Mouse (Mus musculus): ENCODE measurements around the gene Prelp. TPM values are rescaled to one million over a fixed set of nuclear protein-coding genes. Genes with fewer than 3 reads are reported as not detected.
"Not testable (repeated sequence)": the region's sequence is repeated elsewhere in the genome, so short reads cannot be mapped to it uniquely, and the experiment has no call there.

Prelp gene
- 38.0 and 39.8 TPM in 2 replicates for total RNA-seq (2021)
- long read RNA-seq, partial matches to known transcripts, result 2 of 22 reads
- long read RNA-seq, other reads (novel, unspliced or antisense), result 17 of 22 reads

DNA sequence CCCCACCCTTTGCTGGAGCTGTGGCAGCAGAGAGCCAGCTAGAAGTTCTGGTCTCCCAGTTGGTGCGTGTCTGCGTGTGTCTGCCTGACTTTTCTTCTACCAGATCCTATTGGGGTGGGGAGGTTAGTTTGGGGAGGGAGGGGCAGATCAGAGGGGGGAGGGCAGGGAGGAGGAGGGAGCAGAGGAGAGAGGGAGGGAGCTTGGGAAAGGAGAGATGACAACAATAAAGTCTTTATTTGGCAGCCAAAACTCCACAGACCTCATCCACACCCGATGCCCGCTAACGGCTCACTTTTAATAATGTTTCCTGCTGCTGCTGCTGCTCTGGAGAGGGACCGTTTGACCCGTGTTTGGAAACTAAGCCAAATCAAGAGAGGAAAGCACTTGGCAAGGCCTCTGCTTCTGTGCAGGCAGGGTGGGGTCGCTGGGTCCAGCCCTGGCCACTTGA is at the start of gene Prelp:
Prelp (minus strand) TSS at position 111 of the 448 bp plus-strand sequence.
- DNase-seq, result no peak

DNA sequence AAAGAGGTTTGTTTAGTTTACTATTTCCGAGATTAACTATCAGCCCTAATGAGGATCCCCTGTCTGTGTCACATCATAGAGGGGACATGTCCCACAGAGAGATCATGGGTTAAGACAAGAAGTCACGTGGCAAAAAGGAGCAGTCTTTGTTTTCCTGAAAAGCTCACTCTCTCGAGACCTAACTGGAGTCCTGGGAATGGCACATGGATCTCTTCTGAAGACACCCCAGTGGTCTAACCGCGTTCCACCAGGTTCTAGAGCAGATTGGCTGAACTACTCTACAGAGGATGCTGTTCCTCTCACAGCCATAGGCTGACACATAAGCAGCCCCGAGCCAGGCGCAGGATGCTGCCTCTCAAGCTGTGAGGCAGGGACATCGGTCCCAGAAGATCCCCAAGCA is 48.2 kb upstream of the Prelp start:
- DNase-seq, result no peak

DNA sequence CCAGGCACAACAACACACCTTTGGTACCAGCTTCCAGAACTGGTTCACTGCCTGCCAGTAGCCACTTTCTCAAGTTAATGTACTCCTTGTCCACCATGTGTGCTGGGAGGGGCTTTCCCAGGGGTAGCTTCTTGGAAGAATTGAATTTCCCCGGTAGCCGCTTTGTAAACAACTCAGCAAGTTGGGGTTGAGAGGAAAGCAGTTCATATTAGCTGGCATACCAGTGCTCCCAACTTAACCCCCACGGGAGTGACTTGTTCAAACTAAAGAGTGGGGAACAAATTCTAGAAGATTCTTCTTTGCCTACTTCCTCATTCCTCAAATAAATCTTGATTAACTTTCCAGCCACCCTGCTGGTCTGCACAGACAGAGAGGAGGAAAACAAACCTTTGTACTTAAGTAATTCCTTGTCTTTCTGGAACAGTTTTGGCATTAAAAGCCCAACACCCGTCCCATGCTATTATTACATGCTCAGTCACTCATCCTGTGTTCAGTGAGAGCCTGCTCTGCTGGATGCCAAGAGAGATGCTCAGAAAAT is 47.6 kb upstream of the Prelp start:
- DNase-seq, result no peak

DNA sequence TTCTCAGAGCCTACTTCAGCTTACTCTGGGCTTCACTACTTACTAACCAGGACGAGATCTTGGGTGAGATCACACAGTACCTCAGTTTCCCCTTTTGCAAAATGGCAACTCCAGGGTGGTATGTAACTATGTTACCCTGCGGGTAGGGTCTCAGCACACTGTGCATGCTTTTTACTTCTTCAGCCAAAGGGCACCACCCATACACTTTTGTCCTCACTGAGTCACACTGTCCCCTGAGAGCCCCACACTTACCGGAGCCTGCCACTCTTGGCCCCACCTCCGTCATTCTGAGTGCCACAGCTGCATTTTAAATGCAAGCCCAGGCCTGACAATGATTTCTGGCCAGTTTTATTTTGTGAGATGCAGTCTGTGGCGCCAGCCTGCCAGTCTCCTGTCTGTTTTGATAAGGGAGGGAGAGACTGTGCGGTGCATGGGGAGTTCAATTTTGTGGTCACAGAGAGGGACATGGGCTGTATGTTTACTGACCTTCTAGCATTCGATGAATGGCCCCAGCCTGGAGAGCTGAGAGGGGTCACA is 46.3 kb upstream of the Prelp start:
- DNase-seq, result no peak

DNA sequence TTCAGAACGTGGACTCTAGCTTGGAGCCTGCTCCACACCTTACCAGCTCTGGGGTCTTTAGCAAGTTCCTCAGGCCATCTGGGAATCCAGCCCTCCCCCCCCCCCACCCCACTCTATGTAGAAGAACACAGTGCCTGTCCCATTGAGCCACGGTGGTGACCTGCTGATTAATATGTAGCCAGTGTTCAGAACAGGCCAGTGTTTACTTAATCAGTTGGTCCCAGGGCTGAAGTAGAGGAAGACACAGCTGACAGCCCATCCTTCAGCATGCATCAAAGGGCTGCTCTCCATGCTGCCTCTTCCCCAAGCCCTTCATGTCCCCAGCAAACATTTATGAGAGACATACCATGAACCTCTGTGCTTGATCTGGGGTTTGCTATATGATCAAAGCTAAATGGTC is 44.8 kb upstream of the Prelp start:
- no peak for DNase-seq

DNA sequence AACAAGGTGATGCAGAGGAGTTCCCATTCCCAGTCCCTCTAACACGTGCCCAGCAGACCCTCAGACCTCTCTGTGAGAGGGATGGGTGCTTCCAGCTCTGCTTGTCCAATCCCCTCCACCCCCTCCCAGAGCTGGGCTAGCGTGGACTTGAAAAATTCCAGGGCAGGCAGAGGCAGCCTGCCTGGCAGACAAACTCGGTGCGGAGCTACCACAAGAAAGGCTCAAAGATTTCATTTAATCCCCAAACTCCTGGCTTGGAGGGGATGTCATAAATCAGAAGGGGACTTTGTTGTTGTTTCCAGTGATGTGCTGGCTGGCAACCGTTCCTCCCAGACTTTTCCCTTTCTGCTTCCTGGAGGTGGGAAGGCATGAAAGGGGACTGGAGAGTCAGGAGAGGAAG is 44.1 kb upstream of the Prelp start:
- DNase-seq, result no peak

DNA sequence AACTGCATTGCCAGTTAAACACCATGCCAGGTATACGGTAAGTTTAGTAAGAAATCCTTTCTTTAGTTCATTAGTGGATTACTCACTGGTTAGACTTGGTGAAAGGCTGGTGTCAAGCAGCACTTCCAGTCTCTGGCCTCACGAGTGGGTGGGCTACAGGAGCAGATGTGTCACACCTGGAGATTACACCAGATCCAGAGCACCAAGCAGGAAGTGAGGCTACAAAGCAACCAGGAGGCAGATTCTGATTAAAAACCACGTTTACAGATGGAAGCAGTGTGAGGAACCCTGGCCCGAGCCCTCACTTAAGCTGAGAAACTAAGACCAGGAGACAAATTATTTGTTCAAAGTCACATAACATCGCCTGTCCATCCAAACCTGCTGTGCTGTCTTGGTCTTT is 43.5 kb upstream of the Prelp start:
- DNase-seq, result no peak

DNA sequence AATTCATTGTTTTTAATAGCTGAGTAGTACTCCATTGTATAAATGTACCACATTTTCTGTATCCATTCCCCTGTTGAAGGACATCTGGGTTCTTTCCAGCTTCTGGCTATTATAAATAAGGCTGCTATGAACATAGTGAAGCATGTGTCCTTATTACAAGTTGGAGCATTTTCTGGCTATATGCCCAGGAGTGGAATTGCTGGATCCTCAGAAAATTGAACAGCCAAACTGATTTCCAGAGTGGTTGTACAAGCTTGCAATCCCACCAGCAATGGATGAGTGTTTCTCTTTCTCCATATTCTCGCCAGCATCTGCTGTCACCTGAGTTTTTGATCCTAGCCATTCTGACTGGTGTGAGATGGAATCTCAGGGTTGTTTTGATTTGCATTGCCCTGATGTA is 42.4 kb upstream of the Prelp start:
- DNase-seq, result not testable (repeated sequence)

DNA sequence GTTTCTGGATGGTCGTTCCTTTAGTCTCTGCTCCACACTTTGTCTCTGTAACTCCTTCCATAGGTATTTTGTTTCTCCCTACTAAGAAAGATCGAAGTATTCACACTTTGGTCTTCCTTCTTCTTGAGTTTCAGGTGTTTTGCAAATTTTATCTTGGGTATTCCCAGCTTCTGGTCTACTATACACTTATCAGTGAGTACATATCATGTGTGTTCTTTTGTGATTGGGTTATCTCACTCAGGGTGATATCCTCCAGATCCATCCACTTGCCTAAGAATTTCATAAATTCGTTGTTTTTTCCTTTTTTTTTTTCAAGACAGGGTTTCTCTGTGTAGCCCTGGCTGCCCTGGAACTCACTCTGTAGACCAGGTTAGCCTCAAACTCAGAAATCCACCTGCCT is 41.9 kb upstream of the Prelp start:
- DNase-seq, result not testable (repeated sequence)

DNA sequence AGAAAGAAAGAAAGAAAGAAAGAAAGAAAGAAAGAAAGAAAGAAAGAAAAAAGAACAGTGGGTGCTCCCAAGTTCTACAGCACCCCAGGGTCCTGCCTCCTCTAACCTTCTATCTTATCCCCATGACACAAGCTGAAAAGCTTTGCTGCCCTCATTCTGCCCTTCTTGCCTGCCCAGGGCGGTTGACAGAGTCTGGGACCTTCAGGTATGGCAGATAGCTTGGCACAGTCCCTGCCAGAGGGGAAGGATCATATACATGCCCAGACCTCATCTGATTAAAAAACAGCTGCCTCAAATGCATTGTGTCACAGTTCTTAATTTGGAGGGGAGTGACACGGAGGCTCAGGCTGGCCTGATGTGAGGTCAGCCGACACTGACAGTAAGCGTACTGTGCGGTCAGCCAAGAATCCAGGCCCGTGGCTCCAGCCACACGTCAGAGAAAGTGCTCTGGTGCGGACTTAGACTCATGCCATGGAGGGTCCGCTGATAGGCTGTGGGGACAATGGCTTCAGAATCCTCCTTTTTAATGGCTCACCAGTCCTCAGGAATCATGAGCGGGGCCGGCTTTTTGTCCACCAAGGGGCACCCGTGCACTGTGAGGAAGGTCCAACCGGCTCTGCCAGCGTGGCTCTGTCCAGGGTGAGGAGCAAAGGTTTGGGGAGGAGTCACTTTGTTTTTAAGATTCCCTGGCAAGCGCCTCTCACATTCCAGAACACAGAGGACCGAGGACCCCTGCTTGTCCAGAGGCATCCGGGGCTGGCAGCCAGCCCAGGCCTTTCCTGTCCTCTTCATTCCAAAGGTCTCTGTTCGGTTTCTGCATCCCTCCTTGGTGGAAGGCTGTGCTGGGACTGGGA is 40.3 kb upstream of the Prelp start:
- peak; percentile 77 for DNase-seq

DNA sequence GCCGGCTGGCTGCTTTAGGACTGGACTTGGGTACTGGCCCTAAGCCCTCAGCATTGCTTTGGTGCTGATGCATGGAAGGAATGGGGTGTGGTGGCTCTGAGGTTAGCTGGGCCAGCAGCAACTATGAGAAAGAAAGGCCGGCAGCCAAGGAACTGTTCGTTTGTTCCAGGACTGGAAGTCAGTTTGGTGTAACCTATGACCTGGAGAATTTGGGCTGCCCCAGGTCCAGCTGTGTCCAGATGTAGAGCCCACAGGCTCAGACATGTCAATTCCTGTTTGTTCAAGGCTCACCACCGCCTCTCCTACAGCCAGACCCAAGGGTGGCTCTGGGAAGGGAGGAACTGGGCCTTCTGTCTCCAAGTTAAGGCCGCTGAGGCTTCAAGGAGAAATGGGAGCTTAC is 38.3 kb upstream of the Prelp start:
- no peak for DNase-seq

DNA sequence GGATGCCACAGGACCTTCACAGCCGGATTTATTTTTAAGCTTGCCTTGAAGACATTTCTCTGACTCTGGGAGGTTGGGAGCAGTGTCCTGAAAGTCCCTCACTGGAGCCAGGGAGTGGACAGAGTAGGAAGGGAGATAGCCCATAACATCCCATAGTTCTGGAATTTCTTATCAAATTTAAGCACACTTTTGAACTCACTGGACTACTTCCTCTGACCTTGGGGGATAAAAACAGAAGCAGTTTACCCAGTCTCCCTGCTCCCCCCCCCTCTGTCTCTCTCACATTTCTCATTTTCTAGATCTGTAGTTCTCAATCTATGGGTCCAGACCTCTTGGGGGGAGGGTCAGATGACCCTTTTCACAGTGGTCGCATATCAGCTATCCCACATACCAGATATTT is 32.8 kb upstream of the Prelp start:
- no peak for DNase-seq

DNA sequence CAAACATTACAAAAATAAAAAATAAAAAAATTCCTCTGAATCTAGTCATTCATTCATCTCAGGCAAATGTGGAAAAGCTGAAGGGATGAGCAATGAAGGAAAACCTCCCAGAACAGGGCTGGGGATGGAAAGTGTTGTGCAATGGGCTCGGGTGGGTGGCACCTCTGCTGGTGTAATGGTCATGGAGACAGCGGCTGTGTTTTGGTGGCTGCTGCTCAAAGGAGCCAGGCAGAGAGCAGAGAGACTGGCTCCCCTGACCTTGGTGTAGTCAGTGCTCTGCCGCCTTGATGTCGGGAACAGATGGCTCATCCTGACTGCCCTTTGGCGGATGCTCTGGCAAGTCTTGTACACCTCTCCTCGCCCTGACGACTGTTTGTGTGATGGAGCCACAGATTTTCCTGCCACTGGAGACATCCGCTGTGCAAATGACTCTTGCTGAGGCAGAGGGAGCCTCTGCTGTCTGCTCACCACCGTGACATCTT is 32.1 kb upstream of the Prelp start:
- peak; percentile 68 for DNase-seq

DNA sequence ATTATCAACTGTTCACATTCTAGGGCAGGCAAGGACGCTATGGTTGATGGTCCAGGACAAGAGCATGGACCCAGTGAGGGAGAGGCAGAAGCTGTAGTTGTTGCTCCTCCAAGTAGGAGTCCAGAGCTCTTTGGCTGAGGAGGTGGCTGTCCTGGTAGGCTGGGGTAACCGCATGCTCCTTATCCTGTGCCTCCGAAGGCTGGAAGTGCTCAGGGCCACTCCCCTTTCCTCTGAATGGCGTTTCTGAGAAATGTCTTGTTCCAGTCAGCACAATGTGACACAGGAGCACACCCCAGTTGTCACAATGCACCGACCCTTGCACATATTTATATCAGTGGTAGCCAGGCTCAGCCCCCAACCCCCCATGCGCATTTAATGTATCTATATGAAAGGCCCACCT is 30.4 kb upstream of the Prelp start:
- DNase-seq, result no peak

DNA sequence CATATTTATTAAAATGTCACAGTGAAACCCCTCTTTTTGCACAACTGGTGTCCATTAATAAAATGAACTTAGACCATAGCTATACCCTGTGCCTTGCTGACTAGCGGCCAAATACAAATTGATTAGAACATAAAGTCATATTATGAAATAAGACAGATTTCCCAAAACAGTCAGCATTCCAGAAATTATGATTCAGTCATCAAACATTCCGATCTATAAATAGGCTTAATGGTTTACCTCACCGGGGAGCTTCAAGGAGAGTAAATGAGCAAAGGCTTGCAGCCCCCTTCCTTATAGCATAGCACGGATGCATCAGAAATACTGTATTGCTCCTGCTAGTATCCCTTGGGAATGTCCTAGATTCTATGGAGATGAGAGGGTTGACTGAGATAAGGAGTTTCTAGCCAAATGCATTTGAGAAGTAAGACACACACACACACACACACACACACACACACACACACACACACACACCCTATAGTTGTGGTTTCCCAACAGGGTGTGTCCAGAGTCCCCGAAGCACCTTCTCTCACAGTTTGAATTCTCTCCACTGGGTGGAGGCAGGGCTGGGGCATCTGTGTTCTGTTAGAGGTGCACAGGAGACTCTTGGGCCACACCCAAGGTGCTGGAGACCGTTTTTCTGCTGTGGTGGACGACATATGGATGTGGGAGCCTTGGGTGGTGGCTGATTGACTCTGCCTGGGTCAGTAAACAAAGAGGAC is 29.0 kb upstream of the Prelp start:
- DNase-seq, result no peak

DNA sequence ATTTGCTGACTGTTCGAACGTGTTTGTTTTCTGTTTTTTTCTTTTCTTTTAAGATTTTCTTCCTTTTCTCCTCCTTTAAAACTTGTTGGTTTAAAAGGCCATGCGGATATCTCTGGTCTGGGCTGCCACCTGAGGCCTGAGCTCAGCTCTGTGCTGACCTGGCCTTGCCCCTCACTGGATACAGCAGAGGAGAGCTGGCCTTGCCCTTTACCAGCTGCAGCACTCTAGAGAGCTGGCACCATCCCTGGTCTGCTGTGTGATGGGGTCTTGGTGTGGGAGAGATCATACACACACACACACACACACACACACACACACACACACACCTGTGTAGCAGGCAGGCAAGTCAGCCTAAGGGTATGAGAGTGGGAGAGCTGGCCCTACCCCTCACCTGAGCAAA is 23.9 kb upstream of the Prelp start:
- DNase-seq, result no peak

DNA sequence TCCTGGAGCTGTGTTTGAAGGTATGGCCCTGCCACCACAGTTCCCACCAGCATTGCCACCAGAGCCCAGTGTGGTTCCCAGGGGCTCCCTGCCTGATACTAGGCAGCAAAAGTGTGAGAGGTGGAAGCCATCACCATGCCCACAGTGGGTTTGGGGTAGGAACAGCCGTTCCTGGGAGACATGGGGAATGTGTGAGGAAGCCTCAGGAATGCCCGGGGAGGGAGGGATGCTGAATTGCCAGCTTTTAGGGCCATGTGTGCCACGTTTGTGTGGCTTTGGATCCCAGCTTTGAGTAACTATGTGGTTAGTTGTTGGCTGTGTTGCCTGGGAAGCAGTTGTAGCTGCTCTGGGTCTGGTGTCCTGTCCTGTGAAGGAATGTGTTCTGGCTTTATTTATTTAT is 20.7 kb upstream of the Prelp start:
- no peak for DNase-seq

DNA sequence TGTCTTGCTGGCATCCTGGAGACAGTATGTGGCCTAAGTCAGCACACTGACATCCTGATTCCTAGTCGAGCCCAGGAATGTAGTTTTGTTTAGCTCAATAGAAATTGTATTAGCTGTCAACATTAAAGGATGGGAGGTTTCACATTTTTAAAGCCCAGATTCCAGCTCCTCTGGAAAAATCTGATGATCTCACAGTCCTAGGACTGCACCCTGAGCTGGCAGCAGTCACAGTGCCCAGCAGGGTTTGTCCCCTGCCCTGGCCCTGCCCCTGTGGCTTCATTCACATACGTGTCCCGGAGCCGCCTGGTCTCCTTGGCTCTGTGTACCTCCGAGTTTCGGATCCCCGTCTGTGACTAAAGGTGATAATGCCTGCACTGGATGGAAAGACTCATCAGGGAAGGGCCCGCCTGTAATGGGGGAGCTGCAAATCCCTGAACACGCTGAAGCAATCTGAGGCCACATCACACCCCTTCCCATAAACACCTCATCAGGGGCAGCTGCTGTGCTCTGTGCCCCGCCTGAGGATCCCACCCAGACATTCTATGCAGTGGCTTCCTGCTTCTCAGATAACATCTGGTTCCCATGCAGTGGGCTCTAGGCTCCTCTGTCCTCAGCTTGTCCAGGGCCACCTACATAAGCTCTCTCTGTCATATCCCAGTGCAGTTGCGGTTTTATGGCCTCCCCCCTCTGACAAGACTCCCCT is 20.1 kb upstream of the Prelp start:
- DNase-seq, result no peak

DNA sequence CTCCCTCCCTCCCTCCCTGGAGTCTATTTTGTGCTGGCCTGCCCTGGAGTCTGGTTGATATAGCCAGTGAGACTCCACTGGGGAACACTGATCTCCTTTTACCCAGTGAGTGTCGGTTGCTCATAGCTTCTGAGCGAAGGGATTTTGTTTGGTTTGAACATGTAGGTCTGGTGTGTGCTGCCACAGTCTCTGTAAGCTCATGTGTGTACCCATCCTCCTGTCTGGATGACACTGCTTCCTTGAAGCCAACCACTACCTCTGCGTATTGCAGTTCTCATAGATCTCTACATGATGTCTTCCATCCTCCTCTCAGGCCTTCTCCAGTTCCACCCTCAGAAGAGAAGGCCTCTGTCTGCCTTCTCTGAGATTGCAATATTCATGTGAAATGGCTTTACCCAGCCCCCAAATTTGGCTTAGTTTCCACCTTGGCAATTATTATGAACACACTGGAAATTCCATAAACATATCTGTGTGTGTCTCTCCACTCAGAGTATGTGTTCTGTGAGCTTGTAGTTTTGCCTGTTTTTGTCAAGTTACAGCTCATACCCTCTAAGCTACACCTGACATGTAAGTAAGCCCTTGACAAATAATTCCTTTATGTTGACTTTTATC is 19.4 kb upstream of the Prelp start:
- DNase-seq, result no peak

DNA sequence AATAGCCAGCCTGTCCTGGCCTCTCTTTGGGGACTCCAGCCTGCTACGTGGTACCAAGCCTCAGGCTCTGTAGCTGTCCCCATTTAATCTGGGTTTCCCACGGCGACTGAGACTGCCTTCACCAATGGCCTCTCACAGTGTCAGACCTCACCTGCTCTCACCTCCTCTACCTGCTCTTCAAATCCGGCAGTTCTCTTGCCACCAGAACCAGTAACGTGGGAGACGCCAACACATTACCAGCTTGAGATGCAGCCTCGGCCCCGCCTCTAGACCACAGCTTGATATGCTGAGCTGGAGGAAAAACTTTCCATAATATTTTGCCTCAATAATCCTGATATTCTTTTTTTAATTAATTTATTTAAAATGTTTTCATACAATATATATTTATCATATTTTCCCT is 18.5 kb upstream of the Prelp start:
- DNase-seq, result no peak

DNA sequence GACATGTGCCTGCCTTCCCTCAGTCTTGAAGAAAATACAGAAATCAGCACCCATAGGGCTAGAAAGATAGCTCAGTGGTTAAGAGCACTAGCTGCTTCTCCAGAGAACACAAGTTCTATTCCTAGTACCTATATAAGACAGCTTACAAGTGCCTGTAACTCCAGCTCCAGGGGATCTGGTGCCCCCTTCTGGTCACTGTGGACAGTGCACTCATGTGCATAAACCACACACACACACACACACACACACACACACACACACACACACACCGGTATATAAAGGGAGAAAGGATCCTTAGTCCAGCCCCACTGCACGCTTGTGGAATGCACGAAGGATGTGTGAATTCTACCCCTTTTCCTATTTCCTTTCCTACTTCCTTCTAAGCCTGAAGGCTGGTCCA is 15.0 kb upstream of the Prelp start:
- DNase-seq, result no peak

Measured in adrenal gland, postnatal 25 days (tissue).